Mouse (Mus musculus) midbrain, embryonic 11.5 days (tissue): ENCODE results near the gene Rpl22. TPM values are rescaled to one million over a fixed set of nuclear protein-coding genes. Genes with fewer than 3 reads are reported as not detected.
A peak's percentile ranks its signal among the peaks of the same experiment; 100 is the strongest.

Experiments used
- ATAC-seq: fragments of 200-750 bp; cut with Nextera tagmentation; 2 replicates; pipeline ENCODE4 v1.8.0; 2017; ENCODE audit warnings: moderate TSS enrichment, moderate library complexity; ENCODE audit not compliant: low FRiP score
- DNase-seq: peaks from one replicate; pipeline ENCODE4 v3.0.0; 2015; ENCODE audit warnings: low spot score; ENCODE audit errors: missing footprints
- H3K27ac ChIP-seq: fragments of 300-500 bp; sonication (generic); 2 replicates; pipeline ENCODE4 v1.5.1; 2014; ENCODE audit warnings: low read depth, low read length
- H3K27me3 ChIP-seq: fragments of 300-500 bp; sonication (generic); 2 replicates; pipeline ENCODE4 v1.6.1; 2014; ENCODE audit warnings: mild to moderate bottlenecking, low read length, moderate library complexity, mixed read lengths; ENCODE audit not compliant: control insufficient read depth, insufficient read depth
- H3K36me3 ChIP-seq: fragments of 300-500 bp; sonication (generic); 2 replicates; pipeline ENCODE4 v1.6.1; 2014; ENCODE audit warnings: mild to moderate bottlenecking, low read length, moderate library complexity, mixed read lengths; ENCODE audit not compliant: control insufficient read depth, insufficient read depth
- H3K4me1 ChIP-seq: fragments of 300-500 bp; sonication (generic); 2 replicates; pipeline ENCODE4 v1.6.1; 2014; ENCODE audit warnings: low read length; ENCODE audit not compliant: control insufficient read depth, insufficient read depth
- H3K4me2 ChIP-seq: fragments of 300-500 bp; sonication (generic); 2 replicates; pipeline ENCODE4 v1.6.1; 2014; ENCODE audit warnings: mild to moderate bottlenecking, moderate library complexity
- H3K4me3 ChIP-seq: fragments of 300-500 bp; sonication (generic); 2 replicates; pipeline ENCODE4 v1.5.1; 2014; ENCODE audit warnings: low read depth, low read length
- H3K9ac ChIP-seq: fragments of 300-500 bp; sonication (generic); 2 replicates; pipeline ENCODE4 v1.6.1; 2014; ENCODE audit warnings: low read length
- H3K9me3 ChIP-seq: fragments of 300-500 bp; sonication (generic); 2 replicates; pipeline ENCODE4 v1.6.1; 2016; ENCODE audit warnings: low read length; ENCODE audit not compliant: control insufficient read depth
- WGBS: fragments of 180-500 bp; shearing (Covaris S2); extraction: QIAGEN DNeasy Blood & Tissue Kit; methylation state at CpG from one replicate; pipeline ENCODE4 v1.1.7; 2014; 5-methylcytosine and 5-hydroxymethylcytosine counted together
- polyA plus RNA-seq: library from polyadenylated mRNA; unstranded; fragments of >200 nt; fragmentation: Nextera tagmentation; extraction: Ambion mirVana; gene quantifications from 2 replicates; pipeline ENCODE4 v1.2.1, GENCODE M21; 2014

The Rpl22 gene
- polyA plus RNA-seq, 1 experiment from 2014 or later: 357 TPM

DNA sequence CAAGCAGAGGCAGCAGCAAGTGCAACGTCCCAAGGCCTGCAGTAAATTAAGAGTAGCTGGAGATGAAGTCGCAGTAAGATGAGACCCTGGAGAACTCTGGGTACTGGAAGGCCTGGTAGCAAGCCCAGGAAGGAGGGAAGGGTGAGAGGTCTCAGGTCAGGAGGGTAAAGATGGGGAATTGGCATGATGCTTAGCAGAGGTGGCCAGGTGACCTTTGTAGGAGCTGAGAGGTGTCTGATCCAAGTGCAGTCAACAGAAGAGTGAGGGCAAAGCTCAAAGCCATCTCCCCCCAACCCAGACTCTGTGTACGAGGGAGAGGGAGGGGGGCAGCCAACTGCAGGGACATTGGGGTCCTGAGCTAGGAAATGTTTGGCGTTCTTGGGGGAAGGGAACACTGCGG lies 4.1 kb upstream of the Rpl22 start:
- no peak for DNase-seq
- 63% methylated on average over 5 of the region's 5 CpGs for WGBS
- H3K27ac ChIP-seq: no peak overlapping the region

DNA sequence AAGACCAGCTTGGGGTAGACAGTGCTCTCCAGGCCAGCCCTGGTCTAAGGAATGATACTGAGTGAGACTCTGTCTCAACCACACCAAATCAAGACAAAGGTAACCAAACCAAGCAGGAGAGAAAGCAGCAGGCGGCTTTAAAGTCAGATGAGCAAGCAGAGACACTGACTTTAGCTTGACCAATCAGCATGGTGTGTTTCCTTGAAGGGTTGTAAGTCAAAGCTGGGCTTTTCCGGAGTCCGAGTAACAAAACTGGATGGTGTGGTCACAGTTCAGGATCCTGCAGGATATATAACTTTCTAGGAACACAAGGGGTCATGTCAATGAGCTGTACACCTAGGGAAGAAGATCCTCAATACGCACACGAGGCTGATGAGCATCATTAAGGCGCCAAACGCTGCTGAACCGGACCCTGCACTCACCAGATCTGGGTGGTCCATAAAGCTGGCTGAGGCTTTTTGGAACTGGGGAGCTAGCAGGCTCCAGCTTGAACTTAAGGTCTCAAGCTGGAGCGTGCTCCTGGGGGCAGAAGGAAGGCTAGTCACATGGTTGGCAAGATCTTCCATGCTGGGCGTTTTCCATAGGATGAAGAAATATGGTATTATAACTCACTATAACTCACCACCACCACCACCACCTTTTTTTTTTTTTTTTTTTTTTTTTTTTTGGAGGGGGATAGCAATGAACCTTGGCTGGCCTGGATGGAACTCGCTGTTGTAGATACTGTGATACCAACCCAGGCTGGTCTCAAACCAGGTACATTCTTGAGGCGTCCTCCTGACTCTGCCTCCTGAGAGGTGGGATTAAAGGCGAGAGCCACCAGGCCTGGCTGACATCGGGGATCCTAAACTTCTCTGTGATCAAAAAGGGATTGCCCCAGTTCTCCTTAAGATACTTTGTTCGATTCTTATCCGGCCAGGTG lies 640 bp upstream of the Rpl22 start:
- peaks cover 9% of the 10 kb centered on the region for H3K36me3 ChIP-seq
- H3K27me3 ChIP-seq: no peaks in the 10 kb centered on the region
- H3K4me3 ChIP-seq: peak overlapping the region; percentile 99
- DNase-seq: no peak
- H3K9ac ChIP-seq: no peak overlapping the region
- H3K27ac ChIP-seq: no peak overlapping the region
- H3K4me2 ChIP-seq: peak overlapping the region; percentile 6; the same call in 1 of the 2 replicates
- 53% methylated on average over 16 of the region's 16 CpGs for WGBS
- ATAC-seq: peak; percentile 22; the same call in 1 of the 2 replicates
- peaks cover 13% of the 10 kb centered on the region for H3K4me1 ChIP-seq
- no peaks in the 10 kb centered on the region for H3K9me3 ChIP-seq

More for the DNA sequence above, 4.1 kb upstream of the Rpl22 start:
- Histone ChIP-seq H3K4me1 (peaks cover 1% of the 10 kb centered on the region), H3K36me3 (no peaks in the 10 kb centered on the region), H3K4me3 (no peak overlapping the region), H3K27me3 (peaks cover 20% of the 10 kb centered on the region), H3K9me3 (no peaks in the 10 kb centered on the region), H3K9ac (no peak overlapping the region), H3K4me2 (no peak overlapping the region)
- ATAC-seq: no peak

DNA sequence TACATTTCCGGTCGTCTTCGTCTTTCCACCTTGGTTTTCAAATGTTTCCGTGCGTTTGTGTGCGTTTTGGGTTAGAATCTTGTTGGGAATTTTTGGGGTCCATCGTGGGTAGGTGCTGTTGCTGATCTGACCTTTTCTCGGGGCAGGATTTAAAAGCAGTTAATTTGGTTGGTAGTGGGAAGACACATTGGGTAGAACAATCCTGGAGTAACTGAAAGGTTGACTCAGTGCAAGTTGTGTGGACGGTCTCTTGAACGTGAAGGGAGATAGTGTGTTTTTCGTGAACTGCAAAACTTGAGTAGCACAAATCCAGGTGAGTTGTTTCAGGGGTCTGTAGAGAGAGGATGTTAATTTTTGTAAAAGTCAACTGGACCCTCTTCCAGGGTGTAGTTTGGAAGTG lies 1.0 kb downstream of the Rpl22 start:
- Histone ChIP-seq H3K36me3 (peaks cover 17% of the 10 kb centered on the region), H3K4me3 (peak overlapping the region; percentile 99), H3K27ac (no peak overlapping the region), H3K27me3 (no peaks in the 10 kb centered on the region), H3K4me2 (peak overlapping the region; percentile 82), H3K9ac (peak overlapping the region; percentile 95), H3K4me1 (peaks cover 13% of the 10 kb centered on the region), H3K9me3 (no peaks in the 10 kb centered on the region)
- WGBS: 2% methylated on average over 11 of the region's 11 CpGs
- no peak for ATAC-seq
- DNase-seq: no peak

DNA sequence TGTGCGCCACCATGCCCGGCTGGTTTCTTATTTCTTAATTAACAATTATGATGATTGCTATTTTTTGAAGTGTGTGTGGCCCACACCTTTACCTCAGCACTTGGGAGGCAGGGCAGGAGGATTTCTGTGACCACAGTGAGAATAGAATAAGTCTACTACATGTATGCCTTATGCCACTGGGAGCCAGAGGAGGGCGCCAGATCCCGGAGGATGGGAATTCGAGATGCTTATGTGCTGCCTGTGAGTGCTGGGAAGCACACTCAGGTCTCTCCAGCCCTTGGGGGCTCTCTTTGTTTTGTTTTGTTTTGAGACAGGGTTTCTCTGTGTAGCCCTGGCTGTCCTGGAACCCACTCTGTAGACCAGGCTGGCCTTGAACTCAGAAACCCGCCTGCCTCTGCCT lies 3.1 kb downstream of the Rpl22 start:
- Histone ChIP-seq H3K27me3 (no peaks in the 10 kb centered on the region), H3K4me1 (peaks cover 13% of the 10 kb centered on the region), H3K36me3 (peaks cover 23% of the 10 kb centered on the region), H3K27ac (no peak overlapping the region), H3K4me2 (no peak overlapping the region), H3K4me3 (no peak overlapping the region), H3K9me3 (no peaks in the 10 kb centered on the region), H3K9ac (no peak overlapping the region)
- 81% methylated on average over 6 of the region's 6 CpGs for WGBS
- ATAC-seq (no peak), DNase-seq (peak; percentile 91)

DNA sequence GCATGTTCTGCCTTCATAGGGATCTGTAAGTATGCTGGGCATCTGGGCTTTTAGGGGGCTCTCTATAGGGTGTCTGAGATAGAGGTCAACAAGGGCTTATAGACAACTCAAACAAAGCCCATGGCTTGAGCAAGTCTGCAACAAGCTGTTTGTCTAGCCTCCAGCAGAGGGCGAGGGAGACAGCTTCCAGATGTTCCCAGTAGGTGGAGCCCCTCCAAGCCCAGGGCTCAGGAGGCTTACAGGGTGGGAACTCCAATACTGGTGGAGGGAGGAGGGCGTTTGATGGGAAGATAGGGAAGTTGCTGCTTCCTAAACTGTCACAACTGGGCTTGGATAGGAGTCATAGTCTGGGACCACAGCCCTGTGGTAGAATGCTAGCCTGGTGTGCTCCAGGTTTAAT lies 7.4 kb downstream of the Rpl22 start:
- DNase-seq (peak; percentile 94), ATAC-seq (peak; percentile 54)
- no peak overlapping the region for H3K9ac ChIP-seq
- H3K27ac ChIP-seq: no peak overlapping the region
- H3K4me2 ChIP-seq: no peak overlapping the region
- H3K4me1 ChIP-seq: no peaks in the 10 kb centered on the region
- no peak overlapping the region for H3K4me3 ChIP-seq
- H3K36me3 ChIP-seq: peaks cover 28% of the 10 kb centered on the region
- WGBS: 46% methylated on average over 2 of the region's 2 CpGs
- no peaks in the 10 kb centered on the region for H3K9me3 ChIP-seq
- no peaks in the 10 kb centered on the region; the same call in 1 of the 2 replicates for H3K27me3 ChIP-seq

DNA sequence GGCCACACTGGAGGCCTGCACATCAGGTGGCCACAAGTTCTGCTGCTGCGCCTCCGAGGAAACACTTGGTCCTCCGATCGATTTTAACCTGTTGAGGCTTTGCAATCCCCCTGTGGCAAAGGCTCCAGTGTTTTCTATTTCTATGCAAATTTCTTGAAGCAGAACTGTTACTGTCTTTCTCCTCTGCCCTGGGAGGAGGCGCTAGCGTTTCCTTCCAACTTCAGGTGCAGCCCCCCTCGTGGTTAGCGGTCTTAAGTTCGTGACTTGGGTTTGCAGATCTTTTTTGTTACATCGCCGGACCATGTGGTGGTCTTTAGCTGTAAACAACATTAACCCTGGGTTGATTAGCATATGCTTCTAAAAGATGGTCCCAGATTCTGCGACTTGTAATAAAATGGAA lies 8.0 kb downstream of the Rpl22 start:
- Histone ChIP-seq H3K4me3 (no peak overlapping the region), H3K27ac (no peak overlapping the region), H3K27me3 (peaks cover 5% of the 10 kb centered on the region), H3K4me2 (no peak overlapping the region), H3K4me1 (peaks cover 3% of the 10 kb centered on the region), H3K36me3 (peaks cover 28% of the 10 kb centered on the region), H3K9me3 (no peaks in the 10 kb centered on the region), H3K9ac (no peak overlapping the region)
- WGBS: 92% methylated on average over 12 of the region's 12 CpGs
- DNase-seq: no peak
- ATAC-seq: no peak

DNA sequence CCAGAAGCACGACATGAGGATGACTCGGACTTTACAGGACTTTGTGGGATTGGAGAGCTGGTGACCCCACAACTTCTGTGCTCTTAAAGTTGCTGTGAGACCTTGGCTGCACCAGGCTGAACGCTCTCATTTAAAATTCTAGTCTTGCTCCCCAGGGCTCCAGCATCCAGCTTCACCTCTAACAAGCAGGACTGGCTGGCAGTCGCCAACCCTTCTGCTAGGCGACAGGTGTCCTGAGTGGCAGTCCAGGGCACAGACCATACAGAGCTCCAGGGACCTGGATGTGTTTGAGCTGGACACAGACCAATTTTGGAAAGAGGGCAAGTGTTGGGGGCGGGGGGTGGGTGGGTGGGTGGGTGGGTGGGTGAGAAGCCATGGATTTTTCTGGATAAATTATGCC lies 12.2 kb downstream of the Rpl22 start:
- H3K27me3 ChIP-seq: peaks cover 31% of the 10 kb centered on the region
- no peak overlapping the region for H3K4me3 ChIP-seq

DNA sequence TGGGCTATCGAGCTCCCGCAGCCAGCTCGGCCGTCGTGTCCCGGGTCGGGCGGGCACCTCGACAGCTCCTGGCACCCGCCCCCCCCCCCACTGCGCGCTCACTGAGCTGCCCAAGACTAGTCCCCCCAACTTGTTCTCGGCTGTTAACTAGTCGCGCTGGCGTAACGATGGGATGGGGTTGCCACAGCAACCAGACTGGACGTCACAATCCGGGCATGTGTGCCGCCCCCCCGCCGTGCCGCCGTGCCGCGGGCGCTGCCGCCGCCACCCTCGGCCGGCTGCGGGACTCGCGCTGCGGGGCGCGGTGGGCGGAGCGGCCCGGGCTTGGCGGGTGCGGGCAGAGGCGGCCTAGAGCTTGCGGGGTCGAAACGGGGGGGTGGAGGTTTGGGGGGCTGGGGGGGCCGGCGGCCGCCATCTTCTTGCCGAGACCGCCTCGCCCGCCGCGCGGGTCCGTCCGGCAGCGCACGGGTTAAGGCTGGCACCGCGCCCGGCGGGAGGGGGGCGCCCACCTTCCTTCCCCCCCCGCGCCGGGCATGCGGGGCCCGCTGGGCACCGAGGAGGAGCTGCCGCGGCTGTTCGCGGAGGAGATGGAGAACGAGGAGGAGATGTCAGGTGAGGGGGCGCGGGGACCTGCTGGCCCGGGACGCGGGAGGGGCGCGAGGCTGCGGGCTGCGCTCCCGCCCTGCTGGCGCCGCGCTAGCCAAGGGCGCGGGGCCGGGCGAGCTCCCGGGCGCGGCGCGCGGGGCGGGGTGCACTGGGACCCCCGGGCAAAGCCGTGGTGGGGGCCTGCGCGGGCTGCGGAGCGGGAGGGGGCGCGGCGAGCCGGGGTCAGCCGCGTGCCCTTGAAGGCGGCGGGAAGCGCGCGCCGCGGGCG lies 13.1 kb downstream of the Rpl22 start, which contains the start of gene Chd5:
Gene Chd5, plus strand, starts transcription at position 233 of the 874 bp plus-strand sequence.
- Histone ChIP-seq H3K27ac (no peak within 1 kb of the TSS), H3K27me3 (peaks cover 31% of the 10 kb centered on the region), H3K4me3 (peak within 1 kb of the TSS; percentile 57), H3K4me1 (peaks cover 14% of the 10 kb centered on the region), H3K9ac (peak within 1 kb of the TSS; percentile 61), H3K9me3 (no peaks in the 10 kb centered on the region), H3K36me3 (peaks cover 5% of the 10 kb centered on the region; the same call in 1 of the 2 replicates), H3K4me2 (peak within 1 kb of the TSS; percentile 100)
- no peak for DNase-seq
- WGBS: 1% methylated on average over 64 of the region's 120 CpGs
- ATAC-seq: peak; percentile 23; the same call in 1 of the 2 replicates

More for the DNA sequence above, 12.2 kb downstream of the Rpl22 start:
- ATAC-seq (no peak), DNase-seq (no peak)
- Histone ChIP-seq H3K27ac (no peak overlapping the region), H3K9ac (no peak overlapping the region), H3K36me3 (peaks cover 8% of the 10 kb centered on the region; the same call in 1 of the 2 replicates), H3K9me3 (no peaks in the 10 kb centered on the region), H3K4me2 (no peak overlapping the region), H3K4me1 (peaks cover 14% of the 10 kb centered on the region)
- WGBS: 20% methylated on average over 6 of the region's 6 CpGs
